Mouse (Mus musculus) neutrophil, adult 65 days (primary cell): ENCODE data around the gene Fscb. TPM values are rescaled to one million over a fixed set of nuclear protein-coding genes. Genes with fewer than 3 reads are reported as not detected.

Source experiments
- total RNA-seq: library from RNA; stranded (reverse); gene quantifications from 2 replicates; pipeline ENCODE4 v1.2.4, GENCODE M21; 2023

Gene Fscb
- total RNA-seq = not detected in 2 replicates

GRCm38 (mm10) chr12:64474590-64474989 is at the start of gene Fscb:
Gene Fscb, minus strand, starts transcription at chr12:64474690.

